Mouse (Mus musculus) heart, embryonic 11.5 days (tissue): ENCODE results near the gene Btn1a1. TPM values are rescaled to one million over a fixed set of nuclear protein-coding genes. Genes with fewer than 3 reads are reported as not detected.
A peak's percentile ranks its signal among the peaks of the same experiment; 100 is the strongest.

ENCODE experiments used
- ATAC-seq: fragments of 200-750 bp; cut with Nextera tagmentation; replicated peaks from 2 replicates; pipeline ENCODE4 v1.8.0; 2017; ENCODE audit warnings: moderate library complexity; ENCODE audit not compliant: insufficient number of reproducible peaks, low FRiP score, low TSS enrichment
- H3K27ac ChIP-seq: fragments of 300-500 bp; sonication (generic); 2 replicates; pipeline ENCODE4 v1.5.1; 2014; ENCODE audit warnings: mild to moderate bottlenecking, low read depth, low read length
- H3K27me3 ChIP-seq: fragments of 300-500 bp; sonication (generic); 2 replicates; pipeline ENCODE4 v1.6.1; 2014; ENCODE audit warnings: mild to moderate bottlenecking, low read length, mixed read lengths; ENCODE audit not compliant: control insufficient read depth, insufficient read depth
- H3K36me3 ChIP-seq: fragments of 300-500 bp; sonication (generic); 2 replicates; pipeline ENCODE4 v1.6.1; 2014; ENCODE audit warnings: mild to moderate bottlenecking, low read length, moderate library complexity, mixed read lengths; ENCODE audit not compliant: control insufficient read depth, insufficient read depth
- H3K4me1 ChIP-seq: fragments of 300-500 bp; sonication (generic); 2 replicates; pipeline ENCODE4 v1.6.1; 2014; ENCODE audit warnings: low read length; ENCODE audit not compliant: control insufficient read depth, insufficient read depth
- H3K4me2 ChIP-seq: fragments of 300-500 bp; sonication (generic); 2 replicates; pipeline ENCODE4 v1.6.1; 2014; ENCODE audit warnings: mild to moderate bottlenecking, moderate library complexity
- H3K4me3 ChIP-seq: fragments of 300-500 bp; sonication (generic); 2 replicates; pipeline ENCODE4 v1.5.1; 2014; ENCODE audit warnings: low read depth, low read length
- H3K9ac ChIP-seq: fragments of 300-500 bp; sonication (generic); 2 replicates; pipeline ENCODE4 v1.6.1; 2014; ENCODE audit warnings: mild to moderate bottlenecking, low read depth, low read length, moderate library complexity
- H3K9me3 ChIP-seq: fragments of 300-500 bp; sonication (generic); replicated peaks from 2 replicates; pipeline ENCODE4 v1.6.1; 2016; ENCODE audit warnings: low read length; ENCODE audit not compliant: control insufficient read depth
- WGBS: fragments of 180-500 bp; shearing (Covaris S2); extraction: QIAGEN DNeasy Blood & Tissue Kit; methylation state at CpG from one replicate; pipeline ENCODE4 v1.1.7; 2014; ENCODE audit not compliant: insufficient replicate concordance; 5-methylcytosine and 5-hydroxymethylcytosine counted together
- polyA plus RNA-seq: library from polyadenylated mRNA; unstranded; fragments of >200 nt; fragmentation: Nextera tagmentation; extraction: Ambion mirVana; gene quantifications from 2 replicates; pipeline ENCODE4 v1.2.1, GENCODE M21; 2014

Gene Btn1a1
- polyA plus RNA-seq, 1 experiment from 2014 or later = 1.7 TPM

DNA sequence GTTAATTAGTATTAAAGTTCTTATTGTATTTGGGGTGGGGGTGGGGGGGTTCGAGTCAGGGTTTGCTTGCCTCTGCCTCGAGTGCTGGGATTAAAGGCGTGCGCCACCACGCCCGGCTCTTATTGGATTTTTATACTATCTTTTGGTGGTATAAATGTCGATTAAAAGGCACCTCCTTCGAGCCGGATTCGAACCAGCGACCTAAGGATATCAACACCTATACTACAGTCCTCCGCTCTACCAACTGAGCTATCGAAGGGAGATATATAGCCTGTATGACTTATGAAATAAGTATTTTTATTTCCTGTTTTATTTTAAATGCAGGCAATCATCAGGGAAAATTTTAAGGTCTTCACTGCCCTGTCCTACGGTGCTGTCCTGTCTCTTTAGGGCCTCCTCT, 38.8 kb downstream of the Btn1a1 start:
- Histone ChIP-seq H3K9ac (no peak overlapping the region), H3K27ac (no peak overlapping the region), H3K4me3 (no peak overlapping the region), H3K4me2 (no peak overlapping the region), H3K27me3 (no peaks in the 10 kb centered on the region), H3K4me1 (peaks cover 9% of the 10 kb centered on the region), H3K36me3 (peaks cover 1% of the 10 kb centered on the region; the same call in 1 of the 2 replicates), H3K9me3 (no peaks in the 10 kb centered on the region)
- no peak for ATAC-seq
- 15% methylated on average over 14 of the region's 14 CpGs for WGBS

DNA sequence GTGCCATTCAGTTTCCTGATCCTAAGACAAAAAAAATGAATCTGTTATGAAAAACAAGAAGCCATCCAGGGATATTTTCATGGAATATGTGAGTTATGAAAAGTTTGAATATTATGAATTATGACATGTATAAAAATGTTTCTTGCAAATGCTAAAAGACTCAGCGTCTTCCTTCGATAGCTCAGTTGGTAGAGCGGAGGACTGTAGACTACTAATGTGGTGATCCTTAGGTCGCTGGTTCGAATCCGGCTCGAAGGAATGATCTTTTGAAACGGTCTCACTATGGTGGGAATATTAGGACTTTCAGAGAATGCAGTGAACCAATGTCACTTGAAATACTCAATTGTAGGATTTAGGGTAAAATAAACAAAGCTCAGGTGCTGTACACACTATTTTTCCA, 39.4 kb downstream of the Btn1a1 start:
- no peak overlapping the region for H3K9ac ChIP-seq
- ATAC-seq = no peak
- whole genome bisulfite sequencing = 10% methylated on average over 8 of the region's 8 CpGs

DNA sequence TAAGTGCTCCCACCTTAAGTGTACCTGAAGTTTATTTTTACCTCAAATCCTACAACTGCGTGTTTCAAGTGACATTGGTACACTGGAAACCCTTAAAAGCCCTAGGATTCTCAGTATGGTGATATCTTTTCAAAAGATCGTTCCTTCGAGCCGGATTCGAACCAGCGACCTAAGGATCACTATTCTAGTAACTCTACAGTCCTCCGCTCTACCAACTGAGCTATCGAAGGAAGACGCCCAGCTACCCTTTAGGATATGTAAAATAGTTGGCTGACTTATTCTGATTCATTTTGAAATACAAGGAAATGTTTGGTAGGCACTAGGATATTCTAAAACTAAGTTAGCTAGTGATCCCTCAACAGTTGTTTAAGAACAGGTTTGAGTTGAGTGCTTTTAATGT, 40.2 kb downstream of the Btn1a1 start:
- H3K9ac ChIP-seq = no peak overlapping the region
- H3K27ac ChIP-seq = no peak overlapping the region
- peak overlapping the region; percentile 97 for H3K4me3 ChIP-seq
- H3K4me1 ChIP-seq = peaks cover 9% of the 10 kb centered on the region
- no peaks in the 10 kb centered on the region for H3K27me3 ChIP-seq
- WGBS = 2% methylated on average over 9 of the region's 9 CpGs
- H3K9me3 ChIP-seq = no peaks in the 10 kb centered on the region
- ATAC-seq = no peak
- H3K4me2 ChIP-seq = peak overlapping the region; percentile 69
- peaks cover 6% of the 10 kb centered on the region; the same call in 1 of the 2 replicates for H3K36me3 ChIP-seq

More for the DNA sequence above, 39.4 kb downstream of the Btn1a1 start:
- Histone ChIP-seq H3K27me3 (no peaks in the 10 kb centered on the region), H3K4me2 (peak overlapping the region; percentile 69), H3K36me3 (peaks cover 4% of the 10 kb centered on the region; the same call in 1 of the 2 replicates), H3K27ac (no peak overlapping the region), H3K4me3 (0 out of 2 replicates have a peak overlapping the region, but pooled peaks have one; percentile 4), H3K4me1 (peaks cover 9% of the 10 kb centered on the region), H3K9me3 (no peaks in the 10 kb centered on the region)

DNA sequence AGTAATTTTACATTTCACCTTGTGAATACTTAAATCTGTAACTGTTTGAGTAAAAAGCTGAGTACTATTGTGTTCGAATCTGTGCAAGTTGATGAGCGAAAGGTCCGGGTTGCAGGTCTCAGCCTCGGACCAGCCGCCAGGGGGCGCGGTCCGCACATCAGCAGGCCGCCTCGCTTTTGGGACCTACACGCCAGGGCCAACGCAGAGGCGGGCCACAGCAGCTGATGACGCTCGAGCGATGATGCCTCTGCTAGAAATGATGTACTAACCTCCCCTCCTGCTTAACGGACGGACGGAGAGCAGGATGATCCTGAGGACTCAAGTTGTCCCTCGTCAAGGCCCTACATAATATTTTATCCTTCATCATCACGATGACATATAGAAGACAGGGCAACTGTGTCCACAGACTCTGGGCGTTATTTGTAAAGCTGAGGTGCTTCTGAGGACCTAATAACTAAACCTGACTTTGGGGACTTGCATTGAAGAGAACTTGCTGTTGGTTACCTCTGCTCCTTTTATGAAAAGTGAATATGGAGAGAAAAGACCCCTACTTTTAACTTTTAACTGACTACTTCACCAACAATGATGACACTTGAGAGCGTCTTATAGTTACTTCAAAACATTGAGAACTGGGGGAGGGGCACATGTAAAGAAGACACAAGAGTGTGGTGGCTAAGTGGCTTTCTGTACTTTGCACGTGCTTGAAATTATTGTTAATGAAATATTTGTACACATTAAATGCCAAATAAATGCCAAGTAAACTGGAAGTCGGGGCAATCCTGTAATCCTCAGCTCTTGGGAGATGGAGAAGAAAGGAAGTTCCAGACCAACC, 41.0 kb downstream of the Btn1a1 start:
- Histone ChIP-seq H3K9me3 (no peaks in the 10 kb centered on the region), H3K4me1 (peaks cover 9% of the 10 kb centered on the region), H3K27me3 (no peaks in the 10 kb centered on the region), H3K9ac (peak overlapping the region; percentile 55), H3K4me3 (peak overlapping the region; percentile 97), H3K27ac (no peak overlapping the region), H3K4me2 (peak overlapping the region; percentile 69), H3K36me3 (peaks cover 10% of the 10 kb centered on the region; the same call in 1 of the 2 replicates)
- ATAC-seq = peak; percentile 79
- under 1% methylated on average over 25 of the region's 25 CpGs for WGBS

DNA sequence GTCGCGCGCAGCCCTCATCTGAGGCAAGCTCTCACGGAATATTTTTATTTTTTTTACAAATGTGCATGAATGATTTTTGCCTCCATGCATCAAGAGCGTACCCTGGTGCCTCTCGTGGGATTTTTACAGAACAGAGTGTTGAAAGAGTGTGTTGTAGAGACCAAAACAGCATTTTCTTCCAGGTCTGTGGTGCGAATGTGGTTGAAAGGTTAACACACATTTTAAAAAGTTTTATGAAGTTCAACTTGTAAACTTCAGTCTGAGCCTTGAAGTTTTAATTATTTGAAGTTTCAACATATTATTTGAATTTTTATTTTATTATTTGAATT, 41.7 kb downstream of the Btn1a1 start:
- peaks cover 6% of the 10 kb centered on the region for H3K4me1 ChIP-seq
- peak overlapping the region; percentile 97 for H3K4me3 ChIP-seq
- no peaks in the 10 kb centered on the region for H3K27me3 ChIP-seq
- H3K9me3 ChIP-seq = no peaks in the 10 kb centered on the region
- peak overlapping the region; percentile 69 for H3K4me2 ChIP-seq
- ATAC-seq = no peak; the same call in 1 of the 2 replicates
- H3K9ac ChIP-seq = peak overlapping the region; percentile 67
- H3K27ac ChIP-seq = peak overlapping the region; percentile 76
- WGBS = under 1% methylated on average over 7 of the region's 7 CpGs
- H3K36me3 ChIP-seq = peaks cover 11% of the 10 kb centered on the region; the same call in 1 of the 2 replicates

DNA sequence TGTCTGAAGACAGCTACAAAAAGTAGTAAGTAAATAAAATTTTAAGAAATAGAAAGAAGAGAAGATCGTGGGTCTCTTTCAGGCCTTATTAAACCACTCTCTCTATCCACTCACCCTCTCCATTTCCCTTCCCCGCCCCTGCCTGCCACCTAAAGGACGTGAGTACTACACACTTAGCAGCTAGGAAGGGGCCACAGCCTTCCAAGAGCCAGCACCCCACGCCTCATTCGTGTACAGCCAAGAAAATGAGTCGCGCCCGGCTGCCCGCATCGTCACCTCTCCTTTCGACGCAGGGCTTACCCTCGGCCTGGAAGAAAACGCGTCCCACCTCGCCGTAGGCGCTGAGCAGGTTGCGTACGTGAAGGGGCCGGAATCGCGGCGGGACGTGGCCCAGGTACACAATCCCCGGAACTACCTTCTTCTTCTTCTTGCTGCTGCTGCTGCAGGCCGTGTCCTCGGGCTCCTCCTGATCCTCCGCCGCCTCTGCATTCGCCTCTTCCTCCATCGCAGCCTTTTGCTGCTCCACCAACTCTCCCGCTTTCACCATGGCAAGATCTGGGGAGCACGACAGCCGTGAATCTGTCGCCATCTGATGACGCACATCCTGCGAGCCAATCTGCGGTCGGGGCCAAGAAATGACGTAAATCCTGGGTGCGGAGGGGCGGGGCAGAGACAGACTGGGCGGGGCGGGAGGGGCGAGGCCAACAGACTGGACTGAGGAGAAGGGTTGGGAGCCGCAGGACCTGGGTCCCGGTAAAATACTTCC, 42.2 kb downstream of the Btn1a1 start, which contains the start of gene Abt1:
Gene Abt1, minus strand, starts transcription at position 581 of the 766 bp plus-strand sequence.
- H3K27ac ChIP-seq = peak within 1 kb of the TSS; percentile 76
- ATAC-seq = peak; percentile 83
- peak within 1 kb of the TSS; percentile 69 for H3K4me2 ChIP-seq
- H3K27me3 ChIP-seq = no peaks in the 10 kb centered on the region
- H3K4me1 ChIP-seq = peaks cover 6% of the 10 kb centered on the region
- no peaks in the 10 kb centered on the region for H3K9me3 ChIP-seq
- H3K9ac ChIP-seq = peak within 1 kb of the TSS; percentile 90
- H3K4me3 ChIP-seq = peak within 1 kb of the TSS; percentile 97
- WGBS = under 1% methylated on average over 48 of the region's 48 CpGs
- H3K36me3 ChIP-seq = peaks cover 11% of the 10 kb centered on the region; the same call in 1 of the 2 replicates

DNA sequence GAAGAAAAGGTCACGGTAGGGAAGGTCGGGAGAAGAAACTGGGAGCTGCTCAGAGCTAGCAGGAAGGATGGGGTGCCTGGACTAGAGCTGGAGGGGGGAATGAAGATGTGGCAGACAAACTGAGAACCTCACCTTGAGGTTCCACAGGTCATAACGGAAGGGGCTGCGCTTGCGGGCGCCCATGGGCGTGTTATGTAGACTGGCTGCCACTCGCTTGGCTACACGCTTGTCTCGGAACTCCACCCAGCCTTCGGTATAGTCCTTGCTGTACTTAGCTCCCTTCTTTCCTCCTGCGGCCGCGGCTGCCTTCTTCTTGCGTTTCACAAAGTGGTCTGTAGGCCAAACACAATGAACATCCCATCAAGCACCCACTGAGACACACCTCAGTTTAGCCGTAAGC, 43.4 kb downstream of the Btn1a1 start:
- WGBS = 94% methylated on average over 16 of the region's 16 CpGs
- Histone ChIP-seq H3K36me3 (peaks cover 11% of the 10 kb centered on the region; the same call in 1 of the 2 replicates), H3K9me3 (no peaks in the 10 kb centered on the region), H3K9ac (no peak overlapping the region), H3K4me1 (peaks cover 6% of the 10 kb centered on the region), H3K4me3 (no peak overlapping the region), H3K27me3 (no peaks in the 10 kb centered on the region), H3K4me2 (peak overlapping the region; percentile 69; the same call in 1 of the 2 replicates), H3K27ac (no peak overlapping the region)
- no peak for ATAC-seq
